Mouse (Mus musculus): ENCODE data around the gene Satb2.

Gene Satb2

GRCm38 (mm10) chr1:56974187-56974586 lies 4.3 kb downstream of the Satb2 start:
- in situ Hi-C loops (cut with MboI, MseI), result no loop called here

GRCm38 (mm10) chr1:56973593-56973950 lies 4.9 kb downstream of the Satb2 start:
- in situ Hi-C loops (cut with MboI, MseI), result no loop called here

GRCm38 (mm10) chr1:56972950-56973592 lies 5.4 kb downstream of the Satb2 start:
- in situ Hi-C loops (cut with MboI, MseI), result no loop called here

- in situ Hi-C loops (cut with MboI, MseI), result no loop called here
Observed at GRCm38 (mm10) chr1:56972251-56972949, 6.0 kb downstream of the Satb2 start.

GRCm38 (mm10) chr1:56971942-56972250 lies 6.6 kb downstream of the Satb2 start:
- in situ Hi-C loops (cut with MboI, MseI), result no loop called here

GRCm38 (mm10) chr1:56971441-56971861 lies 7.0 kb downstream of the Satb2 start:
- in situ Hi-C loops (cut with MboI, MseI), result no loop called here

- in situ Hi-C loops (cut with MboI, MseI), result no loop called here
Observed at GRCm38 (mm10) chr1:56970740-56971141, 7.7 kb downstream of the Satb2 start.

- in situ Hi-C loops (cut with MboI, MseI), result no loop called here
Observed at GRCm38 (mm10) chr1:56969364-56970360, 8.8 kb downstream of the Satb2 start.

GRCm38 (mm10) chr1:56965879-56966579 lies 12.4 kb downstream of the Satb2 start:
- in situ Hi-C loops (cut with MboI, MseI), result no loop called here

- in situ Hi-C loops (cut with MboI, MseI), result no loop called here
Observed at GRCm38 (mm10) chr1:56964493-56964892, 14.0 kb downstream of the Satb2 start.

GRCm38 (mm10) chr1:56963291-56963690 lies 15.2 kb downstream of the Satb2 start:
- in situ Hi-C loops (cut with MboI, MseI), result no loop called here

- in situ Hi-C loops (cut with MboI, MseI), result no loop called here
Observed at GRCm38 (mm10) chr1:56958996-56959395, 19.5 kb downstream of the Satb2 start.

GRCm38 (mm10) chr1:56957942-56958341 lies 20.5 kb downstream of the Satb2 start:
- in situ Hi-C loops (cut with MboI, MseI), result no loop called here

- in situ Hi-C loops (cut with MboI, MseI), result no loop called here
Observed at GRCm38 (mm10) chr1:56956811-56957210, 21.6 kb downstream of the Satb2 start.

- in situ Hi-C loops (cut with MboI, MseI), result no loop called here
Observed at GRCm38 (mm10) chr1:56955739-56956085, 22.7 kb downstream of the Satb2 start.

- in situ Hi-C loops (cut with MboI, MseI), result no loop called here
Observed at GRCm38 (mm10) chr1:56955055-56955738, 23.3 kb downstream of the Satb2 start.

- in situ Hi-C loops (cut with MboI, MseI), result no loop called here
Observed at GRCm38 (mm10) chr1:56953538-56953937, 24.9 kb downstream of the Satb2 start.

- in situ Hi-C loops (cut with MboI, MseI), result no loop called here
Observed at GRCm38 (mm10) chr1:56951980-56952379, 26.5 kb downstream of the Satb2 start.

- in situ Hi-C loops (cut with MboI, MseI), result no loop called here
Observed at GRCm38 (mm10) chr1:56951525-56951924, 26.9 kb downstream of the Satb2 start.

- in situ Hi-C loops (cut with MboI, MseI), result no loop called here
Observed at GRCm38 (mm10) chr1:56939432-56939831, 39.0 kb downstream of the Satb2 start.

GRCm38 (mm10) chr1:56938432-56938831 lies 40.0 kb downstream of the Satb2 start:
- in situ Hi-C loops (cut with MboI, MseI), result no loop called here
